Mouse (Mus musculus): ENCODE measurements at regions not wholly inside any gene's neighbourhood (a gene's known extent, or its start where the extent isn't known, plus 50 kb on each side); places are given as distances from the start of the nearest gene placed in this dataset.

DNA sequence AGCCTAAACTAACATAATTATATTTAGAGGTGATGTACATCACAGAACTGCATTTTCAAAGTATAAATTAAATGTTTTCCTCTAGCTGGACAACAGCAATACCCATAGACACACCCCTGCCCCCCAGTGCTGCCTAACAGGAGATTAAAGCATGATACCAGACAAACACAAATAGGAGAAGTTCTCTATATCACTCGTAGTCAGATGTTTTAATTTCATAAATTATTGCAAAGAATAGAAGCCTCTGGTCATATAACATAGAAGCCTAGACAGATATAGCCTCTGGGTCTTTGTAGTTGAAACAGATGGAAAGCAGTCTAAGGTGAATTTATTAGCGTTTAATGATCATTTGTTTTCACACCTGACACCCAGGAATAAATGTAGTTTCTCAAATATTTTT, 1122.6 kb downstream of the Cdh11 start:
- TF ChIP-seq POLR2A (IDR thresholded peaks at IDR 0.05; ENCODE audit: insufficient read depth, low read depth, low read length), result no peak
- no peak for TF ChIP-seq CTCF (IDR thresholded peaks at IDR 0.05)
